Mouse (Mus musculus) E14TG2a.4 (cell line): ENCODE measurements around the gene Alg14.

ENCODE experiments used
- H3K27me3 ChIP-seq: 2 replicates; pipeline ENCODE4 v1.6.1; 2014; ENCODE audit warnings: low read length, control low read depth; ENCODE audit not compliant: insufficient read depth
- H3K36me3 ChIP-seq: 2 replicates; pipeline ENCODE4 v1.6.1; 2014; ENCODE audit warnings: low read length, control low read depth; ENCODE audit not compliant: insufficient read depth
- H3K4me1 ChIP-seq: replicated peaks from 2 replicates; pipeline ENCODE4 v1.6.1; 2014; ENCODE audit warnings: low read depth, low read length, control low read depth
- H3K4me3 ChIP-seq: replicated peaks from 2 replicates; pipeline ENCODE4 v1.5.1; 2014; ENCODE audit warnings: mild to moderate bottlenecking, low read length
- H3K9me3 ChIP-seq: 2 replicates; pipeline ENCODE4 v1.6.1; 2014; ENCODE audit warnings: low read length, control low read depth
- CTCF ChIP-seq: conservative IDR thresholded peaks from 2 replicates; pipeline ENCODE4 v1.5.1; 2014; ENCODE audit warnings: low read length
- NANOG ChIP-seq: IDR thresholded peaks from 2 replicates; pipeline ENCODE4 v1.6.1; 2014; ENCODE audit warnings: borderline replicate concordance, low read length, mixed read lengths
- POU5F1 ChIP-seq: IDR thresholded peaks from 2 replicates; pipeline ENCODE4 v1.6.1; 2014; ENCODE audit warnings: low read length, borderline replicate concordance

Alg14 gene

DNA sequence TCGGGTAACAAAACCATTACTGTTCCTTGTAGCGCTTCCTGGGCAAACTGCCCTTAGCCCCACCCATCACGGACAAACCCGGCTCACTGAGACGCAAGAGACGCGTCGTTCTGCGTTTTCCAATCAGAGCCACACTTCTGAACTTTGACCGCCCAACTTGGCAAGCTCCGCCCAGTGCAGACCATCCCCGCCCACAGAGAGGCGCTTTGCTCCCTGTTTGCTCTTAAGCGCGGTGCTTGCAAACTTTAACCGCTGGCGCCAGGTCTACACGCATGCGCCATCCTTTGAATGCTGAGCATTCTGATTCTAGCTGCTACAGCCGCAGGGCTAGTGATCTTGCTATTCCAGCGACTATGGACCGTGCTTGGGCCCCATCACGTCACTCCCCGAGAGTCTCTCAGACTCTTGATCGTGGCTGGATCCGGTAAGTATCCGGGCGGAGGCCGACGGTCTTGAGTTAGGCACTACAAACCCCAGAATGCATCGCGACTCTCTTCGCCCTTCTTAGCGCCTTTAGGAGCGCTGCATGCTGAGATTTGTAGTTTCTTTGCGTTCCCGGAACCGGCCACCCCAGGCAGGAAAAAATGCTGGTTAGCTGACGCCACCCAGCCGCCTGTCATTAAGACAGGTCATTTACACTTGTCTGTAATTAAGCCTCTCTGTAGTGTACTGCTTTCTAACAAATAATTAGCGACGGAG lies at the start of gene Alg14:
TSS of gene Alg14 (plus strand) at position 214 of the 699 bp plus-strand sequence.
- H3K4me3 ChIP-seq: peak within 1 kb of the TSS; percentile 87
- H3K27me3 ChIP-seq: no peaks in the 10 kb centered on the region
- H3K9me3 ChIP-seq: peaks cover 9% of the 10 kb centered on the region
- TF ChIP-seq CTCF: no peak
- TF ChIP-seq NANOG: no peak
- TF ChIP-seq POU5F1: no peak
- no peaks in the 10 kb centered on the region for H3K36me3 ChIP-seq
- peaks cover 21% of the 10 kb centered on the region for H3K4me1 ChIP-seq

DNA sequence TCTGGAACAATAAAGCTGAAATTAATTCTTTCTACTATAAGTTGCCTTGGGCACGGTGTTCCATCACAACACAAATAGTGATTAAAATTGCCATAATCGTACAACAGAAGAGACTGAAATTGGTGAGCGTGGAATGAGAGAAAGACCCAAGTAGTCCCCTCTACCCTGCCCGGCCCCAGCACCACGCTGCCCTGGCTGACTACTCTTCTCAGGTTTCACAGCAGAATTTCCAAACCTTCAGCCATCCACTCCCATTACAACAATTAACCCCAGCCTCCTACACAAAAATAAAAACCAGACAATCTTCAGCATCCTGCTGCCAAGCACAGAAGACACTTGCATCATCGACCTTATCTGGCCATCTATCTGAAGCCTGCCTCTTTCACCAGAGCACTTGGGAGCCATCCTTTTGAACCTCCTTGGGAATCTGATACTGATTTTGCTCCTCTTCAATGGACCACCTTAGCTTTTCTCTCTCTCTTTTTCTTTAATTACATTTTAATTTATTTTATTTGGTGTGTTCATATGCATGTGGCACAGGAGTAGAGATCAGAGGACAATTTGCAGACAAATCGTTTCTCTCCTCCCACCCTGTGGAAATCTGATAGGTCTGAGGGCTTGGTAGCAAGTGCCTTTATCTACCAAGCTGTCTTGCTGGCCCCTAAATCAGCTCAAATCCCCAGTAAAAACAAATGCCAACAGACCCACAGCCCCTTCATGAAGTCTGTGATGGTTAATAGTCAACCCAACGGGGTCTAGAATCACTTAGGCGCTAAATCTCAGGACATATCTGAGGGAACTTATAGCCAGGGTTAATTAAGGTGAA lies 49.2 kb upstream of the Alg14 start:
- Histone ChIP-seq H3K4me3 (no peak overlapping the region), H3K4me1 (no peaks in the 10 kb centered on the region), H3K9me3 (no peaks in the 10 kb centered on the region), H3K36me3 (no peaks in the 10 kb centered on the region), H3K27me3 (peaks cover 4% of the 10 kb centered on the region)
- TF ChIP-seq POU5F1 (no peak), CTCF (no peak), NANOG (no peak)

DNA sequence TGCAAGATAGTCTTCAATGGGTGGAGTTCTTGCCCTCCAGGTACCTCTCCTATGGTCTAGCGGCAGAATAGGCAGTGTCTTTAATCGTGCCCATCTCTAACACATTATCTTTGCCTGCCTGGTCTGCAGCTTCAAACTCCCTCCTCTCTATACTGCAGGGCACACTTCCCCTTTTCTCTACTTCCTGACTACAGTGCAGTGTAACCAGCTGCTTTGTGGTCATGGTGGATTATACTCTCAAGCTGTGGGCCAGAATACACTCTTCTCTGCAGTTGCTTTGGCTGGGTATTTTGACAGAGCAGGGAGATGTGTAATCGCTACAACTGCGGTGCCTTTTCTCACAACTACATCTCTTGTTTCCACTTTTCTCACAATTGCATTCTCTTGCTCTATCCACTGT lies 48.6 kb upstream of the Alg14 start:
- no peak for TF ChIP-seq NANOG
- no peak for TF ChIP-seq CTCF
- no peak for TF ChIP-seq POU5F1
- H3K4me1 ChIP-seq: no peaks in the 10 kb centered on the region
- no peak overlapping the region for H3K4me3 ChIP-seq
- no peaks in the 10 kb centered on the region for H3K9me3 ChIP-seq
- peaks cover 4% of the 10 kb centered on the region for H3K27me3 ChIP-seq
- no peaks in the 10 kb centered on the region for H3K36me3 ChIP-seq

DNA sequence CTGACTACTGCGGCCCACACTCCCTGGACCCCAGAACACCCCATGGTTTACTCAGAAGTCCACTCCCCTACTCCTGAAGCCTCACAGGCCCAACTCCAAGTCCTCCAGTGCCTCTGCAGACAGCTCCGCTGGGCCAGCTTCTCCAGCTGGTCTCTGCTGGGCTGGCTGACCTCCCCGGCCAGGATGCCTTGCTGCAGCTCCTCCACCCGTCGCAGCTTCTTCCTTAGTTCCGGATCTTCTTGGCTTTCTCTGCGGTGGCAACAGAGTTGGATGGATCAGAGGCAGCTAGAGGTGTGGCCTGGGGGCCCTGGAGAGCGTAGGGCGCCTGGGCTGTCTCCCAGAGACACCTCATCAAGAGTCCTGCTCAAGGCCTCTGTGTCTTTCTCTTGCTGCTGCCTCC lies 41.5 kb upstream of the Alg14 start:
- TF ChIP-seq CTCF (no peak), NANOG (no peak), POU5F1 (no peak)
- H3K4me1 ChIP-seq: 0 out of 2 replicates have a peak, but pooled peaks cover 3% of the 10 kb centered on the region
- H3K27me3 ChIP-seq: no peaks in the 10 kb centered on the region
- no peaks in the 10 kb centered on the region for H3K9me3 ChIP-seq
- H3K4me3 ChIP-seq: 0 out of 2 replicates have a peak overlapping the region, but pooled peaks have one; percentile 7
- no peaks in the 10 kb centered on the region for H3K36me3 ChIP-seq

DNA sequence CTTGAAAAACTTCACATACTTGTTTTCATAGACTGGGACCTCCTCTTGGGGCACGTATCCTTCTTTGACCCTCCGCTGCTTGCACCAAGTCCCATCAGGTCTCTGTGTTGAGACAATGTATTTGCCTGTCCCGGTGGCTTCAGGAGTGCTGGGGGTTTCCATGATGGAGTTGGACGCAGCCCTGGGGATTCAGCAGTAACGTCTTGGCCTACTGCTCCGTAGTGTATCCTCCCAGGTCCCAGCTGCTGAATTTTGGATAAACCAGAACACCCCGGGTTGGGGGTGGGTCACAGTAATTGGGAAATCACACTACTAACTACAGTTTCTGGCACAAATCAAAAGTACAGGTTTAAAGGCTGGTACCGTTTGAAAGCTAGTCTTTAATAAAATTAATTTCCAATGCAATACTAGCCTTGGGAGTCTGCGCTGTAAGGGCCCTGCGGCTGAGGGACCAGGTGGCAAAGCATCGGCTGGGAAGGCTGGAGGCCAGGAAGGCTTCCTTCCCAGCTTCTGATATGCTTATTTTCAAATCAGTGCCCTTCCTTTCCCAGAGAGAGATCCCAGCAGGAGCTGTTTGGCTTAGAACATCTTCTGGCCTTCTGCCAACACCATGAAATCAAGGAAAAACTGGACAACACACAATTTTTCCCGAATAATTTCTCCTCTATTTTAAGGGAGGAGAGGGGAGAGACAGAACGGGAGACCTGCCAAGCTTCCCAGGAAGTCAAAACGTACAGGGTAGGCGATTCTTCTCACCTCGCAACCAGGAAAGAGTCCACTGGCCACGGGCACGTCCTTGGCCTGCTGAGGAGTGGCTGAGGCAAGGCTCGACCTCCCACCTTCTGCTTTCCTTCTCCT lies 40.8 kb upstream of the Alg14 start:
- Histone ChIP-seq H3K27me3 (0 out of 2 replicates have a peak, but pooled peaks cover 5% of the 10 kb centered on the region), H3K4me3 (no peak overlapping the region), H3K36me3 (no peaks in the 10 kb centered on the region), H3K9me3 (no peaks in the 10 kb centered on the region), H3K4me1 (0 out of 2 replicates have a peak, but pooled peaks cover 3% of the 10 kb centered on the region)
- TF ChIP-seq POU5F1 (no peak), CTCF (no peak), NANOG (no peak)

DNA sequence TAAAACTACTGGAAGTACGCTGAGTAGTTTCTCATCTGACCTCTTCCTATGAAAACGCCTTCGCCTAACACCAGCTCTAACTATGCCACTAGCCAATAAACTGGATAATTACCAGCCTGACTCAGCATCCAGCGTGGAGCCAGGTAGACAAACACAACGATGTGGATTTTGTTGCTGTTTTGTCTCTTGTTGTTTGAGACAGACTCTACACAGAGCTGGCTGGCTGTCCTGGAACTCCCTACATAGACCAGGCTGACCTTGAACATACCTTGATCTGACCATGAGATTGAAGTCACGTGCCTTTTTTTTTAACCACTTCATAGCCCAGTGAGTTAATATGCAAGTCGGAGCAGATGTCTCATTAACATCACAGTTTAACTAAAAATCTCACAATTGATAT lies 36.1 kb upstream of the Alg14 start:
- H3K36me3 ChIP-seq: no peaks in the 10 kb centered on the region
- TF ChIP-seq NANOG (no peak), POU5F1 (no peak), CTCF (no peak)
- no peak overlapping the region for H3K4me3 ChIP-seq
- H3K4me1 ChIP-seq: peaks cover 12% of the 10 kb centered on the region; the same call in 1 of the 2 replicates
- no peaks in the 10 kb centered on the region for H3K9me3 ChIP-seq
- peaks cover 26% of the 10 kb centered on the region for H3K27me3 ChIP-seq

DNA sequence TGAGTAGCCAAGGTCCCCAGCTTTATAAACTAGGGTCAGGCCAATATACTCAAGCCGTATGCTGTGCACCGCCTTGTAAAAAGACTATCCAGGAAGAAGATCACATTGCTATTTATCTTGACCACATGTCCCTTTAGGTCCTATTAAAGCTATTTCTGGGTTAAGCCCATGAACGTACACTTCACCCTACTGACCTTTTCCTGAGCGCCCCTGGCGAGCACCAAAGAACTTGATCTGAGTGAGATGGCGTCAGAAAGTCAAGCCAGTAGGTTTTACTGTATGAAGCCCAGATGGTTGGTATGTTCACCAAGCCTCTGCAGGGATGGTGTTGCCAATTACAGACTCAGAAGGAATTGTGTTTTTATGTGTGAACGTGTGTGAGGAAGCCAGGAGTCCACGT lies 35.4 kb upstream of the Alg14 start:
- Histone ChIP-seq H3K9me3 (no peaks in the 10 kb centered on the region), H3K4me1 (peaks cover 12% of the 10 kb centered on the region; the same call in 1 of the 2 replicates), H3K27me3 (peaks cover 32% of the 10 kb centered on the region), H3K36me3 (no peaks in the 10 kb centered on the region), H3K4me3 (no peak overlapping the region)
- no peak for TF ChIP-seq NANOG
- no peak for TF ChIP-seq POU5F1
- no peak for TF ChIP-seq CTCF

DNA sequence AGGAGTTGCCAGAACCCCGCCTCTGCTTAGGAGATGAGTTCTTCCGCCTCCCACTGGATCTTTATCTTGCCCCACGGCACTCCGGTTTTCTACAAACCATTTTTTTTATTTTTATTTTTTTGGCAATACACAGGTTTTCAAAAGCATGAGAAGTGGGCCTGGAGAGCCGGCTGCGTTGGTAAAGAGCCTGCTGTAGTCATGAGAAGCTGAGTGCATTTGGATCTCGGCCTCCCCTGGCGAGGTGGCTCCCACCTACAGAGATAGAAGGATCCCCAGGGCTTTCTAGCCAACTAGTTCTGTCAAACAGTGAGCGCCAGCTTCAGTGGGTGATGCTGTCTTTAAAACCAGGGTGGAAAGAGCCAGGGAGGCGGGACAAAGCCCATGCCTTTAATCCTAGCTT lies 34.2 kb upstream of the Alg14 start:
- peaks cover 12% of the 10 kb centered on the region; the same call in 1 of the 2 replicates for H3K4me1 ChIP-seq

More for the DNA sequence above, 34.2 kb upstream of the Alg14 start:
- no peaks in the 10 kb centered on the region for H3K36me3 ChIP-seq
- H3K9me3 ChIP-seq: no peaks in the 10 kb centered on the region
- no peak for TF ChIP-seq CTCF
- TF ChIP-seq NANOG: no peak
- no peak for TF ChIP-seq POU5F1
- H3K4me3 ChIP-seq: no peak overlapping the region
- peaks cover 41% of the 10 kb centered on the region for H3K27me3 ChIP-seq
